Mouse (Mus musculus) liver, embryonic 14.5 days (tissue): ENCODE data around the gene Akr1c12. TPM values are rescaled to one million over a fixed set of nuclear protein-coding genes. Genes with fewer than 3 reads are reported as not detected.
"Not testable (repeated sequence)": the region's sequence is repeated elsewhere in the genome, so short reads cannot be mapped to it uniquely, and the experiment has no call there.

Source experiments
- ATAC-seq: fragments of 200-750 bp; cut with Nextera tagmentation; 2 replicates; pipeline ENCODE4 v1.8.0; 2017; ENCODE audit warnings: moderate number of reproducible peaks, mild to moderate bottlenecking, moderate library complexity; ENCODE audit not compliant: insufficient read depth
- DNase-seq, 3 experiments: peaks; one replicate each; pipeline ENCODE4 v3.0.0-alpha.2; 2012 to 2013; ENCODE audit warnings: low read depth in 3 of 3, low spot score in 3 of 3
- H3K27ac ChIP-seq: fragments of 300-500 bp; sonication (generic); 2 replicates; pipeline ENCODE4 v1.5.1; 2014; ENCODE audit warnings: moderate library complexity, mild to moderate bottlenecking, control low read depth, inconsistent platforms
- H3K27me3 ChIP-seq: fragments of 300-500 bp; sonication (generic); 2 replicates; pipeline ENCODE4 v1.6.1; 2014; ENCODE audit warnings: mild to moderate bottlenecking, low read length, moderate library complexity; ENCODE audit not compliant: control insufficient read depth, insufficient read depth
- H3K36me3 ChIP-seq: fragments of 300-500 bp; sonication (generic); replicated peaks from 2 replicates; pipeline ENCODE4 v1.6.1; 2014; ENCODE audit warnings: low read depth; ENCODE audit not compliant: control insufficient read depth, insufficient read depth
- H3K4me1 ChIP-seq, 2 experiments: fragments of 200-500 bp in 1 of 2; fragments of 300-500 bp in 1 of 2; sonication (generic) in 1 of 2; replicated peaks; 2 replicates each; pipeline ENCODE4 v1.6.1; 2012 to 2014; ENCODE audit warnings: antibody characterized with exemption in 1 of 2, inconsistent platforms in 1 of 2, low read length in 1 of 2; ENCODE audit not compliant: control insufficient read depth in 2 of 2, insufficient read depth in 2 of 2
- H3K4me2 ChIP-seq: fragments of 300-500 bp; sonication (generic); 2 replicates; pipeline ENCODE4 v1.6.1; 2014; ENCODE audit warnings: low read depth, mild to moderate bottlenecking, control low read depth, moderate library complexity
- H3K4me3 ChIP-seq, 2 experiments: fragments of 200-500 bp in 1 of 2; fragments of 300-500 bp in 1 of 2; sonication (generic) in 1 of 2; 2 replicates each; pipeline ENCODE4 v1.5.1; 2012 to 2014; ENCODE audit warnings: low read depth in 2 of 2, low read length in 2 of 2, mild to moderate bottlenecking in 2 of 2, control low read depth in 1 of 2, inconsistent platforms in 1 of 2, moderate library complexity in 1 of 2; ENCODE audit not compliant: insufficient read depth in 1 of 2
- H3K9ac ChIP-seq: fragments of 300-500 bp; sonication (generic); replicated peaks from 2 replicates; pipeline ENCODE4 v1.6.1; 2014; ENCODE audit warnings: mild to moderate bottlenecking, control low read depth, moderate library complexity
- H3K9me3 ChIP-seq: fragments of 300-500 bp; sonication (generic); 2 replicates; pipeline ENCODE4 v1.6.1; 2016; ENCODE audit warnings: low read length, mixed read lengths; ENCODE audit not compliant: control insufficient read depth
- CTCF ChIP-seq: IDR thresholded peaks from 2 replicates; pipeline ENCODE4 v1.5.1; 2016; ENCODE audit warnings: antibody characterized with exemption, low read depth, control low read depth
- EP300 ChIP-seq: IDR thresholded peaks from 2 replicates; pipeline ENCODE4 v1.6.1; 2016; ENCODE audit warnings: antibody characterized with exemption, low read depth
- WGBS: fragments of 180-500 bp; shearing (Covaris S2); extraction: QIAGEN DNeasy Blood & Tissue Kit; methylation state at CpG from one replicate; pipeline ENCODE4 v1.1.7; 2014; ENCODE audit not compliant: insufficient replicate concordance; 5-methylcytosine and 5-hydroxymethylcytosine counted together
- polyA plus RNA-seq, 2 experiments: library from polyadenylated mRNA; depleted of rRNA in 1 of 2; stranded (reverse) in 1 of 2; unstranded in 1 of 2; fragments of >200 nt; fragmentation: Nextera tagmentation in 1 of 2; extraction: Ambion mirVana in 1 of 2; gene quantifications; 2 replicates each; pipeline versions ENCODE4 v1.2.1 to v1.2.3; 2012 to 2014

Akr1c12 gene
- polyA plus RNA-seq, 2 experiments: 7.1 to 13.8 TPM

- no peaks in the 10 kb centered on the region for H3K9me3 ChIP-seq
- ATAC-seq: no peak
- no peak overlapping the region for H3K27ac ChIP-seq
- no peaks in the 10 kb centered on the region for H3K4me1 ChIP-seq
- no peak overlapping the region for H3K4me3 ChIP-seq
- H3K36me3 ChIP-seq: no peaks in the 10 kb centered on the region
- 17% methylated on average over 7 of the region's 7 CpGs for WGBS
- no peak overlapping the region for H3K9ac ChIP-seq
- H3K27me3 ChIP-seq: no peaks in the 10 kb centered on the region
- peak; percentile 18; the same call in 1 of the 2 replicates for TF ChIP-seq CTCF
- no peak for TF ChIP-seq EP300
- DNase-seq: no peak
- no peak overlapping the region for H3K4me2 ChIP-seq
Observed at GRCm38 (mm10) chr13:4281471-4282412, 2.5 kb upstream of the Akr1c12 start.

GRCm38 (mm10) chr13:4277526-4277925 lies 1.7 kb downstream of the Akr1c12 start:
- H3K27me3 ChIP-seq: no peaks in the 10 kb centered on the region
- no peak for ATAC-seq
- H3K9ac ChIP-seq: no peak overlapping the region
- H3K4me3 ChIP-seq: no peak overlapping the region
- no peak overlapping the region for H3K4me2 ChIP-seq
- no peaks in the 10 kb centered on the region for H3K36me3 ChIP-seq
- no peaks in the 10 kb centered on the region for H3K9me3 ChIP-seq
- H3K27ac ChIP-seq: no peak overlapping the region
- no peak for DNase-seq
- no peaks in the 10 kb centered on the region for H3K4me1 ChIP-seq
- 52% methylated on average over 2 of the region's 2 CpGs for whole genome bisulfite sequencing
- TF ChIP-seq CTCF: no peak
- no peak for TF ChIP-seq EP300

- Histone ChIP-seq H3K4me2 (no peak overlapping the region), H3K9me3 (no peaks in the 10 kb centered on the region), H3K36me3 (no peaks in the 10 kb centered on the region), H3K4me1 (no peaks in the 10 kb centered on the region), H3K27me3 (no peaks in the 10 kb centered on the region), H3K27ac (no peak overlapping the region), H3K4me3 (no peak overlapping the region), H3K9ac (no peak overlapping the region)
- no peak for TF ChIP-seq CTCF
- TF ChIP-seq EP300: no peak
- ATAC-seq (no peak), DNase-seq (no peak)
Observed at GRCm38 (mm10) chr13:4270860-4271259, 8.4 kb downstream of the Akr1c12 start.

- 59% methylated on average over 2 of the region's 2 CpGs for WGBS
- not testable (repeated sequence) for H3K4me2 ChIP-seq, H3K9ac ChIP-seq, ATAC-seq, H3K9me3 ChIP-seq, H3K4me3 ChIP-seq, H3K27me3 ChIP-seq, H3K36me3 ChIP-seq, H3K27ac ChIP-seq, H3K4me1 ChIP-seq, DNase-seq
Observed at GRCm38 (mm10) chr13:4265455-4265854, 13.8 kb downstream of the Akr1c12 start.

GRCm38 (mm10) chr13:4265047-4265446 lies 14.2 kb downstream of the Akr1c12 start:
- DNase-seq: no peak
- WGBS: 61% methylated on average over 2 of the region's 2 CpGs

More at GRCm38 (mm10) chr13:4265047-4265446, 14.2 kb downstream of the Akr1c12 start:
- H3K27ac ChIP-seq: no peak overlapping the region
- no peak overlapping the region for H3K4me2 ChIP-seq
- H3K9ac ChIP-seq: no peak overlapping the region
- H3K36me3 ChIP-seq: no peaks in the 10 kb centered on the region
- H3K27me3 ChIP-seq: no peaks in the 10 kb centered on the region
- TF ChIP-seq CTCF: no peak
- no peak for TF ChIP-seq EP300
- no peak overlapping the region for H3K4me3 ChIP-seq
- no peaks in the 10 kb centered on the region for H3K4me1 ChIP-seq
- H3K9me3 ChIP-seq: no peaks in the 10 kb centered on the region
- no peak for ATAC-seq
